Mouse (Mus musculus) T-cell, adult 66 days (primary cell): ENCODE measurements around the gene Btbd35f26. TPM values are rescaled to one million over a fixed set of nuclear protein-coding genes. Genes with fewer than 3 reads are reported as not detected.

Source experiments
- total RNA-seq, 2 experiments: library from RNA; stranded (reverse); gene quantifications; 3 replicates in 1 of 2; 4 replicates in 1 of 2; pipeline ENCODE4 v1.2.4; 2023

Btbd35f26 gene
- not detected for total RNA-seq

GRCm38 (mm10) chrX:31336154-31336553 lies at the start of gene Btbd35f26:
Gene Btbd35f26 (plus strand): TSS chrX:31336454.

GRCm38 (mm10) chrX:31383818-31384217 lies 47.6 kb downstream of the Btbd35f26 start, which contains the start of gene Btbd35f19:
Gene Btbd35f19 (minus strand): TSS chrX:31383918.

Other genes with a start within 250 kb of the Btbd35f26 start
- gene Btbd35f29, start 218.8 kb upstream of the Btbd35f26 start, total RNA-seq: not detected
- gene Spin2f, start 82.6 kb upstream of the Btbd35f26 start, total RNA-seq: not detected
- not detected for gene Btbd35f19, start 47.5 kb downstream of the Btbd35f26 start, total RNA-seq
- gene Gm21883, start 237.8 kb downstream of the Btbd35f26 start, total RNA-seq: not detected